Mouse (Mus musculus): ENCODE data around the gene Gdf2.

Gene Gdf2

GRCm38 (mm10) chr14:33940739-33941138 is at the start of gene Gdf2:
Gene Gdf2, plus strand, starts transcription at chr14:33941039.
- no peak for DNase-seq (ENCODE audit: low spot score in 2 of 2)

GRCm38 (mm10) chr14:33891507-33891906 is 49.3 kb upstream of the Gdf2 start:
- no peak for DNase-seq (ENCODE audit: low spot score in 2 of 2)

- no peak for DNase-seq (ENCODE audit: low spot score in 2 of 2)
These were observed 45.1 kb upstream of the Gdf2 start for GRCm38 (mm10) chr14:33895777-33896176.

- no peak for DNase-seq (ENCODE audit: low spot score in 2 of 2)
These were observed 44.1 kb upstream of the Gdf2 start for GRCm38 (mm10) chr14:33896628-33897300.

- DNase-seq (ENCODE audit: low spot score in 2 of 2), result no peak
These were observed 38.1 kb upstream of the Gdf2 start for GRCm38 (mm10) chr14:33902783-33903182.

GRCm38 (mm10) chr14:33903199-33903598 is 37.6 kb upstream of the Gdf2 start:
- DNase-seq (ENCODE audit: low spot score in 2 of 2), result no peak

- DNase-seq (ENCODE audit: low spot score in 2 of 2), result no peak
These were observed 36.0 kb upstream of the Gdf2 start for GRCm38 (mm10) chr14:33904851-33905250.

GRCm38 (mm10) chr14:33913727-33914126 is 27.1 kb upstream of the Gdf2 start:
- no peak for DNase-seq (ENCODE audit: low spot score in 2 of 2)

- DNase-seq (ENCODE audit: low spot score in 2 of 2), result no peak
These were observed 26.6 kb upstream of the Gdf2 start for GRCm38 (mm10) chr14:33914206-33914605.

- no peak for DNase-seq (ENCODE audit: low spot score in 2 of 2)
These were observed 19.9 kb upstream of the Gdf2 start for GRCm38 (mm10) chr14:33920727-33921559.

GRCm38 (mm10) chr14:33922771-33923167 is 18.1 kb upstream of the Gdf2 start:
- DNase-seq (ENCODE audit: low spot score in 2 of 2), result no peak

GRCm38 (mm10) chr14:33923168-33924070 is 17.4 kb upstream of the Gdf2 start, which contains the start of gene Gdf10:
Gene Gdf10, plus strand, starts transcription at chr14:33923587.
- no peak for DNase-seq (ENCODE audit: low spot score in 2 of 2)

- DNase-seq (ENCODE audit: low spot score in 2 of 2), result no peak
These were observed 9.0 kb upstream of the Gdf2 start for GRCm38 (mm10) chr14:33931853-33932252.

- DNase-seq (ENCODE audit: low spot score in 2 of 2), result no peak
These were observed 7.7 kb upstream of the Gdf2 start for GRCm38 (mm10) chr14:33932935-33933703.

GRCm38 (mm10) chr14:33933778-33934317 is 7.0 kb upstream of the Gdf2 start:
- DNase-seq (ENCODE audit: low spot score in 2 of 2), result no peak

GRCm38 (mm10) chr14:33939117-33939516 is 1.7 kb upstream of the Gdf2 start:
- DNase-seq (ENCODE audit: low spot score in 2 of 2), result no peak

GRCm38 (mm10) chr14:33942222-33942621 is 1.4 kb downstream of the Gdf2 start:
- no peak for DNase-seq (ENCODE audit: low spot score in 2 of 2)

- DNase-seq (ENCODE audit: low spot score in 2 of 2), result no peak
These were observed 5.3 kb downstream of the Gdf2 start for GRCm38 (mm10) chr14:33946125-33946524.

GRCm38 (mm10) chr14:33952233-33952981 is 11.6 kb downstream of the Gdf2 start:
- no peak for DNase-seq (ENCODE audit: low spot score in 2 of 2)

GRCm38 (mm10) chr14:33953761-33954160 is 12.9 kb downstream of the Gdf2 start, which contains the start of gene Rbp3:
Gene Rbp3, plus strand, starts transcription at chr14:33954003.
- no peak for DNase-seq (ENCODE audit: low spot score in 2 of 2)
